ENCODE assay signal across 8 mouse cellular contexts in the genomic region with DNA sequence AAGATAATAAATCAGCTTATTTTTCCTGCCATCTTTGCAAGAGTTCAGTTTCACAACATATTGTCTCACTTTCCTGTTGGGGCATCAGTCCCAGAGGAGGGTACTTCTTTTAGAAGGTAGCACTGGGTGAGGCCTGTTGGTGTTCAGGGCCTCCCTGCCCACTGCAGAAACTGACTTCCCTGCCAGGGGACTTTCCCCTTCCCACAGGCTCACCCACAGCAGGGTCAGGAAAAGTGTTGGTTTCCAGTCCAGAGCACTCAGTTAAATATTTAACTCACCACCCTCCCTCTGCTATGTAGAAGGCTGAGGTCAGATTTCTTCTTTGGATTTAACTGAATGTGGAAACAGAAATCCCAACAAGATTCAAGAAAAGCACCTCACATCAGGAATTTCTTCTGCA. TPM values are rescaled to one million over a fixed set of nuclear protein-coding genes. Genes with fewer than 3 reads are reported as not detected.
A peak's percentile ranks its signal among the peaks of the same experiment; 100 is the strongest.
DNase-seq lines count a peak whose midpoint lies in the region; ATAC-seq lines count a peak whose summit lies in the region.
"Not testable (repeated sequence)": the region's sequence is repeated elsewhere in the genome, so short reads cannot be mapped to it uniquely, and the experiment has no call there.

No protein-coding gene starts in this region.

- H3K4me3 ChIP-seq in intestine, embryonic 16.5 days (ENCODE audit: low read length); kidney, embryonic 14.5 days (ENCODE audit: low read length); liver, embryonic 13.5 days (replicated peaks); lung, embryonic 15.5 days; stomach, embryonic 16.5 days (replicated peaks; ENCODE audit: low read length): not testable (repeated sequence)

- H3K36me3 ChIP-seq in intestine, embryonic 16.5 days (ENCODE audit: control insufficient read depth, insufficient read depth, low read length); kidney, embryonic 14.5 days (ENCODE audit: control insufficient read depth, insufficient read depth, low read length); liver, embryonic 13.5 days; lung, embryonic 15.5 days; stomach, embryonic 16.5 days (ENCODE audit: control insufficient read depth, insufficient read depth, low read length): not testable (repeated sequence)

- H3K4me1 ChIP-seq in intestine, embryonic 16.5 days (ENCODE audit: control insufficient read depth, insufficient read depth, low read length); kidney, embryonic 14.5 days (ENCODE audit: control insufficient read depth, insufficient read depth, low read length); liver, embryonic 13.5 days (replicated peaks); lung, embryonic 15.5 days; stomach, embryonic 16.5 days (ENCODE audit: control insufficient read depth, insufficient read depth, low read length): not testable (repeated sequence)

- H3K9me3 ChIP-seq in intestine, embryonic 16.5 days (ENCODE audit: control insufficient read depth, low read length); kidney, embryonic 14.5 days (ENCODE audit: control insufficient read depth, low read length); liver, embryonic 13.5 days (replicated peaks); lung, embryonic 15.5 days; stomach, embryonic 16.5 days (replicated peaks; ENCODE audit: control insufficient read depth, low read length): not testable (repeated sequence)

- not testable (repeated sequence) for H3K27me3 ChIP-seq in intestine, embryonic 16.5 days (replicated peaks; ENCODE audit: control insufficient read depth, insufficient read depth, low read length); kidney, embryonic 14.5 days (ENCODE audit: control insufficient read depth, insufficient read depth, low read length); liver, embryonic 13.5 days; lung, embryonic 15.5 days; stomach, embryonic 16.5 days (ENCODE audit: control insufficient read depth, insufficient read depth, low read length)

- H3K27ac ChIP-seq in intestine, embryonic 16.5 days (ENCODE audit: low read length); kidney, embryonic 14.5 days (ENCODE audit: low read depth, low read length); liver, embryonic 13.5 days; lung, embryonic 15.5 days; stomach, embryonic 16.5 days (ENCODE audit: low read length): not testable (repeated sequence)

- H3K9ac ChIP-seq in intestine, embryonic 16.5 days (ENCODE audit: low read depth, low read length); kidney, embryonic 14.5 days (ENCODE audit: low read depth, low read length); liver, embryonic 13.5 days; lung, embryonic 15.5 days; stomach, embryonic 16.5 days (ENCODE audit: low read length): not testable (repeated sequence)

- peak; percentile 70 for ATAC-seq in granulocyte monocyte progenitor cell, adult 5-6 weeks (replicated peaks; ENCODE audit: poor library complexity, severe bottlenecking)
- ATAC-seq in intestine, embryonic 16.5 days = peak; percentile 85
- ATAC-seq in kidney, embryonic 14.5 days (ENCODE audit: low FRiP score, low TSS enrichment) = peak; percentile 86; the same call in 1 of the 2 replicates
- ATAC-seq in liver, embryonic 13.5 days (ENCODE audit: low read depth) = peak; percentile 74
- ATAC-seq in lung, embryonic 15.5 days (ENCODE audit: borderline replicate concordance, extremely low read depth, low FRiP score, low TSS enrichment) = peak; percentile 64; the same call in 1 of the 2 replicates
- peak; percentile 81; the same call in 1 of the 2 replicates for ATAC-seq in stomach, embryonic 16.5 days (ENCODE audit: insufficient read depth, low FRiP score)

- not testable (repeated sequence) for H3K4me2 ChIP-seq in intestine, embryonic 16.5 days (ENCODE audit: low read depth, low read length); kidney, embryonic 14.5 days (replicated peaks; ENCODE audit: low read depth, low read length); liver, embryonic 13.5 days; lung, embryonic 15.5 days; stomach, embryonic 16.5 days (ENCODE audit: low read depth, low read length)

- DNase-seq in kidney, postnatal 25 days = peak; percentile 52 to 75
- not testable (repeated sequence) for DNase-seq in liver, embryonic 13.5 days
- peak; percentile 18 to 31 for DNase-seq in natural killer cell, adult 2 months (ENCODE audit: low spot score in 2 of 2)

RNA-seq across cellular contexts. Expression of a gene that starts 26.0 kb away (rescaled TPM):
- total RNA-seq in granulocyte monocyte progenitor cell, adult 5-6 weeks (2014; fragmentation: Nextera tagmentation) = 1.6 and 3.2 TPM in 2 replicates
- total RNA-seq in granulocyte monocyte progenitor cell, adult 5-6 weeks (2017) = 12.3 and 12.8 TPM in 2 replicates
- 8.8 and 11.1 TPM in 2 replicates for polyA plus RNA-seq in intestine, embryonic 16.5 days (2015; fragmentation: Nextera tagmentation; extraction: Ambion mirVana)
- polyA plus RNA-seq in kidney, embryonic 14.5 days (2014; fragmentation: Nextera tagmentation; extraction: Ambion mirVana) = 4.7 and 8.2 TPM in 2 replicates
- polyA plus RNA-seq in liver, embryonic 13.5 days (2015; fragmentation: Nextera tagmentation; extraction: Ambion mirVana) = 2.1 and 3.4 TPM in 2 replicates
- 6.2 and 6.7 TPM in 2 replicates for polyA plus RNA-seq in lung, embryonic 15.5 days (2015; fragmentation: Nextera tagmentation; extraction: Ambion mirVana)
- 16.2 and 17.9 TPM in 2 replicates for polyA plus RNA-seq in stomach, embryonic 16.5 days (2015; fragmentation: Nextera tagmentation; extraction: Ambion mirVana)
